Mouse (Mus musculus) heart, postnatal 14 days (tissue): ENCODE measurements at regions not wholly inside any gene's neighbourhood (a gene's known extent, or its start where the extent isn't known, plus 50 kb on each side); places are given as distances from the start of the nearest gene placed in this dataset.
A peak's percentile ranks its signal among the peaks of the same experiment; 100 is the strongest.

Experiments used
- DNase-seq, 2 experiments: peaks; one replicate each; pipeline ENCODE4 v3.0.0; 2021 to 2022
- intact Hi-C: fragments of 180-260 bp; cut with DNase I; formaldehyde crosslinking; loops from one replicate; pipeline ENCODE4 v1.15.1; 2025

DNA sequence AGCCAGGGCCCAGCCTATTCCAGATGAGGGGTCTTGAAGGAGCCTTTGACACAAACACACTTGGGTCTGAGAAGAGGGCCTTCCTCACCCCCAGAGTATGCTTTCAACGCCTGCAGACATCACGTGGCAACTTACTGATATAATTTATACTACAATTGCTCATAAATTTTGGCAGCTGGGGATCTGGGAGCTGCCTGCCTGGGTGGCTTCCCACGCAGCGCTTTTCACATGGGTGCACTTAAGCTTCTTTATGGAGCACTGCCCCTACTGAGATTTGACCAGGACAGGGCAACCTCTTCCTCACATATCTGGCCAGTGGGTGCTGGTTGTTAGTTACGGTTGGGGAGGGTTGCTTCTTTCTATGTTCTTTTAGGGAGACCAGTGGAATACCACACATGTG lies 61.6 kb downstream of the Spesp1 start:
- DNase-seq = no peak
- intact Hi-C loops = no loop called here

- no peak for DNase-seq
- intact Hi-C loops = no loop called here
Observed at GRCm38 (mm10) chr9:62215151-62215859, 66.7 kb downstream of the Spesp1 start.

DNA sequence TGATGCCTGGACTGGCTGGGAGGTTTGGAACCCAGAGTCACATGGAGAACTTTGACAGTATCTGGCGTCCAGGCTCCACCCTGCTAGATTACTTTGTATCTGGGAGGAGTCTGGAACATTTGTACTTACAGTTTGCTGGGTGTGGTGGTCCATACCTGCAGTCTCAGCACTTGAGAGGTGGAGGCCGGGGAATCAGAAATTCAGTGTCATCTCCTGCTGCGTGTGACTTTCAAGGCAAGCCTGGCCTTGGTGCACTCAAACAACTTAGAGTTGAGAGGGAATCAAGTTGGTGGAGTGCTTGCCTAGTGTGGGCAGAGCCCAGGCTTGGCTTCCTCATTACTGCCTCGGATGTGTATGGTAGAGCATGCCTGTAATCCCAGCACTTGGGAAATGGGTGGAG lies 67.5 kb downstream of the Spesp1 start:
- no peak for DNase-seq
- intact Hi-C loops = no loop called here

GRCm38 (mm10) chr9:62212615-62213014 lies 69.4 kb downstream of the Spesp1 start:
- no peak for DNase-seq
- intact Hi-C loops = no loop called here

DNA sequence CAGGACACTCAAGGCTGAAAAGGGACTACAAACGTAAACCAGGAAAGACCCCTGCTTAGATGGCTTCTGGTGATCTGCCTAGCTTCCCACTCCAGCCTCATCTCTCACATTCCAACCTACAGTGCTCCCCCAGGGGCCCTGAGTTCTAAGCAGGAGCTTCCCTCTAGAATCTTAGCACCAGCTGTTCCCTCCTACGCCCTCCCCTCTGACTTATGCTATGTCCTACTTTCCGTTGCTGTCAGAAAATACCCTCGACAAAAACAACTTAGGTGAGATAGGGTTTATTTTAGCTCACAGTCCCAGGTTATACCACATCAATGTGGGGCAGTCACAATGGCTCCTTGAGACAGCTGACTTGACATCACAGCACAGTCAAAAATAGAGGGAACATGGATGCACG lies 71.2 kb downstream of the Spesp1 start:
- intact Hi-C loops = no loop called here

DNA sequence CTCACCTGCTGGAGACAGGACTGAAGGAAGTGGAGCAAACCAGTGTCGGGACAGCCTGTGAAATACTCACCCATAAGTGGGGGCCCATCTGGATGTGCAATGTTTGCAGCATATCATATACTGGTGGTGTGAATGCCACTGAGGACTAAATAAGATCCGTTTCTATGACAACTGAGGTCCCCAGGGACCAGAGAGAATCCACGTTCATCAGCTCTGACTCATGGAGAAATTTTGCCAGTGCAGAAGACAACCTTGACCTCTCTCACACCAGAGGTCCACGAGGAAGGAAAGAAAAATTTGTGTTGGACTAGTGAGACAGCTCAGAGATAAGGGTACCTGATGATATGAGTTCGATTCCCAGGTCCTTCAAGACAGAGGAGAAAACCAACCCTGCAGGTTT lies 73.6 kb downstream of the Spesp1 start:
- DNase-seq = no peak
- intact Hi-C loops = no loop called here

More for the DNA sequence above, 71.2 kb downstream of the Spesp1 start:
- DNase-seq = no peak

GRCm38 (mm10) chr9:62205264-62205663 lies 76.7 kb downstream of the Spesp1 start:
- intact Hi-C loops = no loop called here
- DNase-seq = peak; percentile 22 to 31

GRCm38 (mm10) chr9:62203556-62203955 lies 78.5 kb downstream of the Spesp1 start:
- intact Hi-C loops = no loop called here
- no peak for DNase-seq

DNA sequence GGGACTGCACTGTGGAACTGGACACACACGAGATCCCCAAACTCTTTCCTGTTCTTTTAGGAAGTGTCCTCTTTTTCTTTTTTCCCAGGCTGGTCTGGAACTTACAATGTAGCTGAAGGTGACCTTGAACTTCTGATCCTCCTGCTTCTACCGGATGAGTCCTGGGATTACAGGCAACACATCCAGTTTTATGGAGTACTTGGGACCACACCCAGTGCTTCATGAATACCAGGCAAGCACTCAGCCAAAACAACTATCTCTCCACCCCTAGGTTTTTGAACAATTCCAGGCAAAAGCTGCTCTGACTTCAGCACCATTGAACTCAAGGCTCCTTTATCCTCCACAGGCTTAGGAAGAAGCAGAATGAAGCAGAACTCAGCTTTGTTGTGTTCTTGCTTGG lies 79.7 kb downstream of the Spesp1 start:
- intact Hi-C loops = no loop called here
- no peak for DNase-seq

DNA sequence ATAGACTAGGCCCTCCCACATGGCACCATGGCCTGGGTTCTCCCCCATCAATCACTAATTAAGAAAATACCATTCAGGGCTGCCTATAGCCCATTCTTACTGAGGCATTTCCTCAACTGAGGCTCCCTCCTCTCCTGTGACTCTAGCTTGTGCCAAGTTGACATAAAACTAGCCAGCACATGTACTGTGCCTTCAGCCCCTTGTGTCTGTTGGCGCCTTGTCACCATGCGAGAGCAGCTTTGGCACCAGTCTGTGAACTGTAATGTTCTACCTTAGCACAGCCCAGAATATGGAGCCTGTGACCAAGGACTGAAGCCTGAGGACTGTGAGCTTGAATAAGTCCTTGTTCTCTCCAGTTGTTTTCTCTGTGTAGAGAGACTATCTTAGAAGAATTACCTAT lies 75.0 kb upstream of the Glce start:
- DNase-seq = no peak

GRCm38 (mm10) chr9:62192424-62192892 lies 70.0 kb upstream of the Glce start:
- DNase-seq = no peak
- intact Hi-C loops = no loop called here

More for the DNA sequence above, 75.0 kb upstream of the Glce start:
- intact Hi-C loops = no loop called here

DNA sequence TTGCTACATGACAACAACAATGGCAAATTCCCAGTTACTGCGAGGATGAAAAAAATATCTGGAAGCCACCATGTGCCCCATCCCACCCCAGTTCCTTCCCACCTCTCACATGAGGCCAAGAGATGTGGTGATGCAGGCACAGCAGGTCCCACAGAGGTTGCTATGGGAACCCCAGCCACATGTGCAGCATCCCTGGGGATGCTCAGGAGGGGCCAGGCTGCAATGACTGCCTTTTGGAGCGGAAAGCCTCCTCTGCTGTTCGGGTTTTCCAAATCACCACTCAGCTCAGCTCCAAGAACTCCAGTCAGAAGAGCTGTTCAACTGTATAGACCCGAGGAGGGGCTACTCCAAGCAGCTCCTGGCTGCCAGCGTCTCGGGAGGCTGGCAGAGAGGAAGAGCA lies 68.0 kb upstream of the Glce start:
- no peak for DNase-seq
- intact Hi-C loops = no loop called here

DNA sequence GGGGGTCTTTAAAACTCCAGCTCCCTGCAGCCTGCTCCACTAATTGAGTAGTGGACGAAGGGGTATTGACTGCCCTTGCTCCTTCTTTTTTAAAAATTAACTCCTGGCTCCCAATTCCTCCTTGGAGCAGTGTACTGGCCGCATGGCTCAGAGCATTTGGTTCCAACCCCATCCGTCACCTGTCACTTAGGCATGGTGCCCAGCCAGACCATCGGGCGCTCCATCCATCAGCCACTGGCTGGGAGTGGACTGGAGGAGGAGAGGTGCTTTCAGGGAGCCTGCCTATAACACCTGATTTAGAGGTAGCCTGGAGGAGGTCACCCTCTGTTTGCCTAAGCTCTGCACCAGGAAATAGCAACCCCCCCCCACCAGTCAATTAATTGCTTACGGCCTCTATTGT lies 66.4 kb upstream of the Glce start:
- no peak for DNase-seq
- intact Hi-C loops = no loop called here

GRCm38 (mm10) chr9:62188379-62188778 lies 65.9 kb upstream of the Glce start:
- intact Hi-C loops = no loop called here
- DNase-seq = no peak

DNA sequence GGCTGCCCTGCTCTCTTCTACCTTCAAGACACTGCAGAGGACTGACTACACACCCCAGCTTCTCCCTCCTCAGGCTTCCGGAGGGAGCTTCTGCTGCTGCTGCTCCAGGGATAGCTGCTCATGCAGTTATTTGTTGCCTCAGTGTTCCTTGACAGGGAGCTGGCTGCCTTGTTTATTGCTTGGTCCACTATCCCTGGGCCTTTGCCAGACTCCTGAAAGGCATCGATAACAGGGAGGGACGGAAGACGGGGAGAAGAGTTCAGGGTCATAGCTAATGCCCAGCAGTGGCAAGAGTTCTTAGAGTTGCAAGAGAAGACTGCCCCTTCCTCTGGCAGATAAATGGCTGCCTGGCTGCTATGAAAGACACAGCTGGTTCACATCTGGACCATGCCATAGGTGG lies 64.4 kb upstream of the Glce start:
- intact Hi-C loops = no loop called here
- no peak for DNase-seq

- DNase-seq = no peak
- intact Hi-C loops = no loop called here
Observed at GRCm38 (mm10) chr9:62185516-62186280, 63.2 kb upstream of the Glce start.

DNA sequence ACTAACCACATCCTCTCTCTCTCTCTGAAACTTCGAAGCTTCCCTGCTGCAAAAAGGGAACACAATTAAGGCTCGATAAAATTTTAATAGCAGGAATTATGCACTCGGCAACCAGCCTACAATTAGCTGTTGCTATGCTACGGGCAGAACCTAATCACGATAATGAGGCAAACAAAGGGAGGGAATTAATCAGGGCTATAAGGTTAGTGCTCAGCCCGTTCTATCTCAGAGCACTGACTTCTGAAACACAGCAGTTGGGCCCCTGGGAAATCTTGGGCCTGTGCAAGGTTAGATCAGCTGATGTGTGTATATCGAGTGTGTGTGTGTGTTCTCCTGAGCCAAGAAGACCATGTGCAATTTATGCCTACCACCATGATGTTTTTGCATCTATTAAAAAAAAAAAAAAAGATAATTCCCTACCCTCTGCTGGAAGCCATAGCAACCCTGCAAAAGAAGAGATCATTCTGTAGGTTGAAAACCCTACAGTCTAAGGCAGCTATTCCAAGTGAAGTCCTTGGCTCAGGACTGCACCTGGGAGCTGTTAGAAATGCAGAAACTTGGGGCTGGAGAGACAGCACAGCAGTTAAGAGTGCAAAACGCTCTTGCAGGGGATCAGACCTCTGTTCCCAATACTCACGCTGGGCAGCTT lies 58.9 kb upstream of the Glce start:
- intact Hi-C loops = no loop called here
- DNase-seq = no peak

- no peak for DNase-seq
- intact Hi-C loops = no loop called here
Observed at GRCm38 (mm10) chr9:62180456-62181181, 58.2 kb upstream of the Glce start.

DNA sequence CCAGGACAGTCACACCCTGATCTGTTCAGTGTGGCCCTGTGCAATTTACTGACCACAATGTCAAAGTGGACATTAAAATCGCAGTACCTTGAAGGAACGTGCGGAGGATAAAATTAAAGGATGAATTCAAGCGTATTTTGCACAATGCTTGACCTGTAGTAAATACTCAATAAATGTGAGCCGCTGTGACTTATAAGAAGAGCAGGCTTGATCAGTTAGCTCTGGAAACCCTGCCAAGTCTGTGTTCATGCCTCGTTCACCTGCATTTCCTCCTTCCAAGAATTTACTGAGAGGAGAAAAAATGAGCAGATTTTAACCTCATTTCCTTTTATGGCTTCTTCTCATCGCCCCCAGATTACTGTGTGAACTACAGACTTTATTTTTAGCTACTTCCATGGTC lies 52.2 kb upstream of the Glce start:
- intact Hi-C loops = no loop called here
- no peak for DNase-seq
